Mouse (Mus musculus): ENCODE measurements around the gene Otub2.

Gene Otub2

GRCm38 (mm10) chr12:103388505-103389347, at the start of gene Otub2:
TSS of gene Otub2 (plus strand) at chr12:103388682.
- peak; percentile 90 for DNase-seq (ENCODE audit: low read depth)

- peak; percentile 46 for DNase-seq (ENCODE audit: low read depth)
These were observed 47.3 kb upstream of the Otub2 start for GRCm38 (mm10) chr12:103341212-103341611.

GRCm38 (mm10) chr12:103343456-103343855, 45.0 kb upstream of the Otub2 start:
- peak; percentile 67 for DNase-seq (ENCODE audit: low read depth)

- DNase-seq (ENCODE audit: low read depth) = no peak
These were observed 43.5 kb upstream of the Otub2 start for GRCm38 (mm10) chr12:103344934-103345333.

GRCm38 (mm10) chr12:103346945-103347344, 41.5 kb upstream of the Otub2 start:
- DNase-seq (ENCODE audit: low read depth) = no peak

- DNase-seq (ENCODE audit: low read depth) = no peak
These were observed 41.1 kb upstream of the Otub2 start for GRCm38 (mm10) chr12:103347406-103347805.

- DNase-seq (ENCODE audit: low read depth) = peak; percentile 79
These were observed 40.0 kb upstream of the Otub2 start for GRCm38 (mm10) chr12:103348506-103348905.

- no peak for DNase-seq (ENCODE audit: low read depth)
These were observed 35.7 kb upstream of the Otub2 start for GRCm38 (mm10) chr12:103352735-103353134.

GRCm38 (mm10) chr12:103353538-103353937, 34.9 kb upstream of the Otub2 start:
- DNase-seq (ENCODE audit: low read depth) = no peak

- no peak for DNase-seq (ENCODE audit: low read depth)
These were observed 32.6 kb upstream of the Otub2 start, which contains the start of gene Asb2 for GRCm38 (mm10) chr12:103355746-103356414. TSS of gene Asb2 (minus strand) at chr12:103356001.

- DNase-seq (ENCODE audit: low read depth) = no peak
These were observed 32.1 kb upstream of the Otub2 start for GRCm38 (mm10) chr12:103356415-103356748.

- no peak for DNase-seq (ENCODE audit: low read depth)
These were observed 30.3 kb upstream of the Otub2 start for GRCm38 (mm10) chr12:103358216-103358615.

- DNase-seq (ENCODE audit: low read depth) = no peak
These were observed 29.3 kb upstream of the Otub2 start for GRCm38 (mm10) chr12:103358951-103359801.

GRCm38 (mm10) chr12:103360812-103361211, 27.7 kb upstream of the Otub2 start:
- DNase-seq (ENCODE audit: low read depth) = no peak

GRCm38 (mm10) chr12:103361539-103362307, 26.8 kb upstream of the Otub2 start:
- no peak for DNase-seq (ENCODE audit: low read depth)

GRCm38 (mm10) chr12:103362336-103362735, 26.1 kb upstream of the Otub2 start:
- no peak for DNase-seq (ENCODE audit: low read depth)

- DNase-seq (ENCODE audit: low read depth) = no peak
These were observed 21.3 kb upstream of the Otub2 start for GRCm38 (mm10) chr12:103367171-103367570.

GRCm38 (mm10) chr12:103367620-103368325, 20.7 kb upstream of the Otub2 start:
- DNase-seq (ENCODE audit: low read depth) = peak; percentile 46

GRCm38 (mm10) chr12:103368326-103368669, 20.2 kb upstream of the Otub2 start:
- no peak for DNase-seq (ENCODE audit: low read depth)

GRCm38 (mm10) chr12:103368777-103369176, 19.7 kb upstream of the Otub2 start:
- DNase-seq (ENCODE audit: low read depth) = no peak

GRCm38 (mm10) chr12:103370861-103371260, 17.6 kb upstream of the Otub2 start:
- no peak for DNase-seq (ENCODE audit: low read depth)
